Mouse (Mus musculus) hindbrain, embryonic 12.5 days (tissue): ENCODE measurements around the gene Chd3. TPM values are rescaled to one million over a fixed set of nuclear protein-coding genes. Genes with fewer than 3 reads are reported as not detected.
A peak's percentile ranks its signal among the peaks of the same experiment; 100 is the strongest.

Experiments
- ATAC-seq: fragments of 200-750 bp; cut with Nextera tagmentation; 2 replicates; pipeline ENCODE4 v1.8.0; 2017; ENCODE audit warnings: moderate TSS enrichment; ENCODE audit not compliant: low FRiP score
- H3K27ac ChIP-seq: fragments of 300-500 bp; sonication (generic); 2 replicates; pipeline ENCODE4 v1.5.1; 2016; ENCODE audit warnings: mild to moderate bottlenecking
- H3K27me3 ChIP-seq: fragments of 300-500 bp; sonication (generic); 2 replicates; pipeline ENCODE4 v1.6.1; 2016; ENCODE audit warnings: mild to moderate bottlenecking
- H3K36me3 ChIP-seq: fragments of 300-500 bp; sonication (generic); 2 replicates; pipeline ENCODE4 v1.6.1; 2016; ENCODE audit warnings: mild to moderate bottlenecking
- H3K4me1 ChIP-seq: fragments of 300-500 bp; sonication (generic); 2 replicates; pipeline ENCODE4 v1.6.1; 2016
- H3K4me2 ChIP-seq: fragments of 300-500 bp; sonication (generic); replicated peaks from 2 replicates; pipeline ENCODE4 v1.6.1; 2016; ENCODE audit warnings: mild to moderate bottlenecking
- H3K4me3 ChIP-seq: fragments of 300-500 bp; sonication (generic); 2 replicates; pipeline ENCODE4 v1.5.1; 2016; ENCODE audit warnings: mild to moderate bottlenecking
- H3K9ac ChIP-seq: fragments of 300-500 bp; sonication (generic); 2 replicates; pipeline ENCODE4 v1.6.1; 2016; ENCODE audit warnings: mild to moderate bottlenecking, moderate library complexity
- H3K9me3 ChIP-seq: fragments of 300-500 bp; sonication (generic); replicated peaks from 2 replicates; pipeline ENCODE4 v1.6.1; 2016; ENCODE audit warnings: mild to moderate bottlenecking
- WGBS: fragments of 180-500 bp; shearing (Covaris S2); methylation state at CpG from one replicate; pipeline ENCODE4 v1.1.7; 2016; 5-methylcytosine and 5-hydroxymethylcytosine counted together
- polyA plus RNA-seq: library from polyadenylated mRNA; unstranded; fragments of >200 nt; fragmentation: Nextera tagmentation; extraction: Ambion mirVana; gene quantifications from 2 replicates; pipeline ENCODE4 v1.2.1, GENCODE M21; 2016

The Chd3 gene
- polyA plus RNA-seq, 1 experiment from 2014 or later = 93.4 TPM

DNA sequence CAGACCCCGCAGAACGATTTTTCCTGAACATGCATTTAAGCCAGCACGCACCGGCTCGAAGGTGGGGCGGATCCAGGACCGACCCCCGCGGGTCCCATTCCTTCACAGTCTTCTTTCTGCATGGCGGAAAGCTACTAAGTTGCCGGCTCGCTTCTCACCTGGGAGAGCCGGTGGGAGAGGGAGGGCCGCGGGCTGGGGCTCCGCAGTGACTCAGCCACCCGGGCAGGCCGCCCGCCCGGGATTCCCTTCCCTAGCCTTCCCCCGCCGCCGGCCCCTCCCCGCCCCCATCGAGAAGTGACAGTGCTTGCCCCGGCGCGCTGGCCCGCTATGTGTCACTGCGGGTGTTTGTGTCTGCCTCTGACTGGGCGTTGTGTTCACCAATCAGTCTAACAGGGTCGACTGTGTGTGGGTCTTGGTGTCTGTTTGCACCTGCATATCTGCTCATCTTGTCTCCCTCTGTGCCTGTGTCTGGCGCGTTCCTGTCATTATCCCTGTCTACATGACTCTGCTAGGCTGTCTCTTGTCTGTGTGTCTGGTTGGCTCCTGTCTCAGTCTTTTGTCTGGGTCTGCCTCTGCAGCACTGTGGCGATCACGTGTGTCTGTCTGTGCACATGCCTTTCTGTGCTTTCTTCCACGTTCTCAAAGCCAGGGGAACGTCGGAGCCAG is 42.5 kb upstream of the Chd3 start:
- Histone ChIP-seq H3K4me3 (peak overlapping the region; percentile 63), H3K27me3 (no peaks in the 10 kb centered on the region), H3K4me2 (peak overlapping the region; percentile 99), H3K9me3 (no peaks in the 10 kb centered on the region), H3K36me3 (peaks cover 22% of the 10 kb centered on the region), H3K9ac (peak overlapping the region; percentile 95), H3K4me1 (peaks cover 59% of the 10 kb centered on the region), H3K27ac (peak overlapping the region; percentile 99)
- ATAC-seq = no peak
- WGBS = under 1% methylated on average over 36 of the region's 39 CpGs

DNA sequence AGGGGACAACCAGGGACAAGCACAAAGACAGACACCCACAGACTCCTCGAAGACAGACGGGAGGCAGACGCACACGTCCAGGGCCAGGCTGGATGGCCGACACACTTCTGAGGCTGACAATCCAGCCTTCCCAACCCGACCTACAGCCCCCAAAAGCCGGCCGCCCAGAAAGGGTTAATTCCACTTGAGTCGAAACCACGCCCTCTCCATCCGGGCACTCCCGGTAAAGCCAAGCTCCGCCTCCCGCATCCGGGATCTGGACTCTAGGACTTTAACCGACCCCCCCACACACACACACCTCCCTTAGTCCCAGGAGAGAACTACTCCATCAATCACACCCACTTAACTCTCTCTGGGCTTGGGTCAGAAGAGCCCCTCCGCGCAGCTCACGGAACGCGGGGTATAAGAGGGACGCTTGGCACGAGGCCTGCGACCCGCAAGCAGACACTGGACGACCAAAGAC is 41.9 kb upstream of the Chd3 start:
- ATAC-seq = peak; percentile 57
- H3K27me3 ChIP-seq = no peaks in the 10 kb centered on the region
- peaks cover 57% of the 10 kb centered on the region for H3K4me1 ChIP-seq
- H3K4me2 ChIP-seq = peak overlapping the region; percentile 99
- H3K36me3 ChIP-seq = peaks cover 27% of the 10 kb centered on the region
- no peaks in the 10 kb centered on the region for H3K9me3 ChIP-seq
- WGBS = under 1% methylated on average over 26 of the region's 26 CpGs
- peak overlapping the region; percentile 99 for H3K27ac ChIP-seq
- peak overlapping the region; percentile 63 for H3K4me3 ChIP-seq
- peak overlapping the region; percentile 95 for H3K9ac ChIP-seq

DNA sequence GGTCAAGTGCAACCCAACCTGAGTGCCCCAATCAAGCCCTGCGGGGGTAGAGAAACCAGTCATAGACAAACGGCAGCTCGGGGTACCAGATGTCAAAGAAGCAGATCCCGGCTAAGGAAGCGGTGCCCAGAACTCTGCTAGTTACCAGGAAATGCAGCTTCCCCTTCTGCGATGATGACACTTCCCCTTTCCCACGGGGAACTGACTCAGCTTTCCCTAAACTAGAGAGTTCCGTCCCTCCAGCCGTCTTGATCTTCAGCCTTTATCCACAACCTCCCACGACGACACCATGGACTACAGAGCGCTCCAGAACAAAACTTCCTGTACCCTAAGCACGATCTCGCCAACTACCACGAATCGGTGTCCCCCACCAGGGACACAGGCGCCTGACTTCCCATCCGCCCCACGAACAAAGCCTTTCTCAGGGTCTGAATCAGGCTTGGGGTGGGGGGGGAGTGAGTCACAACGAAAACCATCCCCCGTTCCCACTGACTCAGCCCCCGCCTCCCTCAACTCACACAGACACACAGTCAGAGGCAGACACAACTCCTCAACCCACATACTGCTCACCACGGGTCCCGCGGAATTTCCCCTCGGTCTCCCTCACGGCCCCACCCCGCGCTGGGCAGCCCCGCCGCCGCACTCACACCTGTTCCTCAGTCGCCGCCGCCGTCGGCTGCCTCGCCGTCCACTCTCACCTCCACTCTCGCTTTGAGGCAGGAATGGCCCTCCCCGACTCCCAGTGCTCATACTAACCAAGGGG is 41.3 kb upstream of the Chd3 start:
- WGBS = under 1% methylated on average over 39 of the region's 41 CpGs
- Histone ChIP-seq H3K36me3 (peaks cover 34% of the 10 kb centered on the region), H3K27me3 (no peaks in the 10 kb centered on the region), H3K4me3 (peak overlapping the region; percentile 63), H3K27ac (peak overlapping the region; percentile 99), H3K4me1 (peaks cover 57% of the 10 kb centered on the region), H3K9me3 (no peaks in the 10 kb centered on the region), H3K4me2 (peak overlapping the region; percentile 99), H3K9ac (peak overlapping the region; percentile 95)
- ATAC-seq = 0 out of 2 replicates have a peak, but pooled peaks have one; percentile 2

DNA sequence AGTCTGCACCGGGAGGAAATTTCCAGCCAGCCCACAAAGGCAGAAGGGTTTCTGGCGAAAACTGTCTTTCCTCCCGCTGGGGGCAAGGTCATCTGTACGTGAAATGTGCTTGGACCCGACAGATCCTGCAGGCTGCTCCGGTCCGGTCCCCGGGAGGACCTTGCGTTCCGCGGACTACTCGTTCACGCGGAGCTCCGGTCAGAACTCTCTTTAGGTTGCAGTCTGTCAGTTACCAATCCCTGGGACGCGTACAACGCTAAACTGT is 40.8 kb upstream of the Chd3 start:
- H3K27ac ChIP-seq = peak overlapping the region; percentile 99
- peaks cover 55% of the 10 kb centered on the region for H3K4me1 ChIP-seq

DNA sequence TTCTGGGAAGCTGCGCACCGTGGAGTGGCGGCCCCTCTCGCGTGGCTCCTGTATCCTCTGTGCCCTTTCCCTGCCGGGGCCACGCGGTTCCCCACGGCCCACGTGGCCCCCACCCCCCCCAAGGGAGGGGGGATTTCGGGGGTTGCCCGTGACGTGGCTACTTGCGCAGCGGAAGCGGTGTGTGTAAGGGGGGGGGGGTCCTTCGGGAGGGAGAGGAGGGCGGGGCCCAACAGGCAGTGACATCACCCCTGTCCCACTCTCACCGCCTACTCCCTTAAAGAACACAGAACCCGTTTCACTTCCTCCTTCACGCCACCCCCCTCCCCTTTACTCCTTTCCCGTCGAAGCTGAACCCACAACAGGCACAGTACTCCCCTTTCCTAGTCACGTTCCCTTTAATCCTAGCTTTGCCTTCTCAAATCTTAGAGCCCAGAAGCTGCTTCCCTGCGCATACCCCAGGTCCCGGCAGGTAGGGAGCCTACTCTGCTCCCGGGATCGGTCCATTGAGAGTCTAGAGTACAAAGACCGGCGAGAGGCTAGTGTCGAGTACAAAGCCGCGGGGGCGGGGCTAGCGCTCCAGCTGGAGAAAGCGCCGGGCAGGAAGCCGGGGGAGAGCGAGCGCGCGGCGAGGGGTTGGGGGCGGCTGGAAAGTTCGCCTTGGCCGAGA is 40.3 kb upstream of the Chd3 start:
- Histone ChIP-seq H3K4me1 (peaks cover 50% of the 10 kb centered on the region), H3K9ac (peak overlapping the region; percentile 95), H3K36me3 (peaks cover 43% of the 10 kb centered on the region), H3K9me3 (no peaks in the 10 kb centered on the region), H3K4me3 (peak overlapping the region; percentile 63), H3K27me3 (no peaks in the 10 kb centered on the region), H3K27ac (peak overlapping the region; percentile 99), H3K4me2 (peak overlapping the region; percentile 99)
- ATAC-seq = peak; percentile 32
- WGBS = under 1% methylated on average over 36 of the region's 46 CpGs

More for the DNA sequence above, 40.8 kb upstream of the Chd3 start:
- H3K27me3 ChIP-seq = no peaks in the 10 kb centered on the region
- H3K9ac ChIP-seq = peak overlapping the region; percentile 95
- H3K36me3 ChIP-seq = peaks cover 39% of the 10 kb centered on the region
- no peaks in the 10 kb centered on the region for H3K9me3 ChIP-seq
- 0% methylated on average over 18 of the region's 18 CpGs for WGBS
- ATAC-seq = no peak
- H3K4me2 ChIP-seq = peak overlapping the region; percentile 99
- H3K4me3 ChIP-seq = peak overlapping the region; percentile 63

DNA sequence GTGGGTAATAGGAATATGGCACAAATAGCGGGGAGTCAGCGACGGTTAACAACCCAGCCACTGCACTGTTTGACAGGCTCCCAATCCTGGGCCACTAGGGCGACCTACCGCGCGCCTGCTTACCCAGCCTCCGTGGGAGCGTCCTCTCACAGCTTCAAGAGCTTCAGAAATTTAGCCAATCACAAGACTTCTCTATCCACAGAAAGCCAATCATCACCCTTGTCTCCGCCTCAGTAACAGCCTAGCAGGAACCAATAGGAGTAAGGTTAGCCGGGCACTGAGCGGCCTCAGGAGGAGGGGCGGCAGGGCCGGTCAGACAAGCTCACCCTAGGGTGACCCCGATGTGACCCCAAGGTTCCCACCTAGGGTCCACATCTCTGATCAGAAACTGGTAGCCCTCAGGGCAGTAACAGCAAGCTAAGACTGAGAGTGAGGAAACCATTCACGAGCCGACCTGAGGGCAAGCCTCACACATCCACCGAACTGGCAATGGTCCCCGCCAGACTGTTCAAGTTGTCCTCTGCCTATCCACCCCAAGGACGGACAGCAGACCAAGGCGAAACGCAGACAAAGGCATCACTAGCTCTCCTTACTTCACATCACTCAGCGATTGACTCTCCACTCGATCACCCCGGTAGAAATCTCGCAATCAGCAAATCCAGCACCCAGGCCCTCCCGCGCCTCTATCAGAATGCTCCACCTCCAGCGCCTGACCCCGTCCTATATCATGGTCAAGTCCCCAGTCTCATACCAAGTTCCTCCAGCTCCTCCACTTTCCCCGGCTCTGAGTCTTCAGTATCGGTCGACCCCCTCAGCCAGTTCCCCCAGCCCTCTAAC is 39.6 kb upstream of the Chd3 start:
- peaks cover 51% of the 10 kb centered on the region for H3K36me3 ChIP-seq
- H3K4me1 ChIP-seq = peaks cover 43% of the 10 kb centered on the region
- under 1% methylated on average over 33 of the region's 33 CpGs for WGBS
- peak; percentile 64 for ATAC-seq
- peak overlapping the region; percentile 95 for H3K9ac ChIP-seq
- no peaks in the 10 kb centered on the region for H3K27me3 ChIP-seq
- no peaks in the 10 kb centered on the region for H3K9me3 ChIP-seq
- peak overlapping the region; percentile 99 for H3K4me2 ChIP-seq
- peak overlapping the region; percentile 99 for H3K27ac ChIP-seq
- peak overlapping the region; percentile 63 for H3K4me3 ChIP-seq

DNA sequence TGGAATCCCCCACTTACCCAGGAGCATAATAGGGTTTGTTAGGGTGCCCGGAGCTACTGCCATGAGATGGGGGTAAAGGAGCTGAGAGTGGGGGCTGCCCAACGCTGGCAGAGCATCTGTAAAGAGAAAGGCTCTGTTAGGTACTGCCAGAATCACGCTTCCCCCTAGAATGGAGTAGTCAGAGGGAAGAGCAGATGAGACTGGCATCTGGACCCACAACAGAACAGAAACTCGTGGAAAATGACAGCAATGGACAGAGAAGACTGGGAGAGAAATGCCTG is 38.5 kb upstream of the Chd3 start:
- H3K36me3 ChIP-seq = peaks cover 57% of the 10 kb centered on the region
- WGBS = 87% methylated on average over 4 of the region's 4 CpGs
- H3K27me3 ChIP-seq = no peaks in the 10 kb centered on the region
- H3K4me1 ChIP-seq = peaks cover 32% of the 10 kb centered on the region
- no peak overlapping the region for H3K4me2 ChIP-seq
- no peak overlapping the region for H3K4me3 ChIP-seq
- H3K9ac ChIP-seq = no peak overlapping the region
- no peaks in the 10 kb centered on the region for H3K9me3 ChIP-seq
- ATAC-seq = no peak
- no peak overlapping the region for H3K27ac ChIP-seq

DNA sequence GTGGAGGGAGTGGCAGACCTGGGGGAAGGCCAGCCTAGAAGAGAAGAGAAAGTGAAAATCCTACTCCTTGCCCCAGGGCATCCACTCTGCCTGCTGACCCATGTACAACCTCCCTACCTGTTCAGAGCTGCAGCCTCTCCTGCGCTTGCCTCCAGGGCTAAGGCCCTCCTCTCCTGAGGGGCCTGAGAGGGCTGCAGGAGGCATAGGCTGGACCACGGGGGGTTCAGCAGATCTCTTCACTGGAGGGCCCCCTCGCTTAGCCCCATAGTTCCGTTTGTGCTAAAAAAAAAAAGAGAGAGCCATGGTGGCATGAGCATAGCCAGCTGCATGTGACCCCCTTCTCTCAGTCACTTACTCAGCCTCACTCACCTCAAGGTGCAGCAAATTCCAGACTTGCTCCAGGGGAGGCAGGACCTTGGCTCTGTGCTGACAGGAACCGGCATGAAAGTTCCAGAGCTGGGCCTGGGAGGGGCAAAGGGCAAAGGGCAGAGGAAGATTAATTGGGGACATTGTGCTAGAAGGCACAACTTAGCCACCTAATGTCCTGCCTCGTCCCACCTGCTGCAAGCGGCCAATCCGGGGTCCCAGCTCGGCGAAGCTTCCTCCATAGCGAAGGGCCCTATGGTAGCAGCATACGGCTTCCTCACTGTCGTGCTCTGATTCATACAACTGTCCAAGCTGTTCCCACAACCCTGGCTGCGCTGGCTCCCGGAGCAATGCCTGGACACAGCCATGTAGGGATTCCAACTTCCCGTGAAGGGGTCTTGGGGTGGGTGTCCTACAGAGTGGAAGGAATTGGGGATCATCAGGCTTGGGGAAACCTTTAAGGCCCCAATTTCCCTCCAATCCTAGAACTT is 37.9 kb upstream of the Chd3 start:
- no peak overlapping the region for H3K4me3 ChIP-seq
- no peaks in the 10 kb centered on the region for H3K27me3 ChIP-seq
- H3K4me2 ChIP-seq = no peak overlapping the region
- ATAC-seq = no peak
- H3K27ac ChIP-seq = no peak overlapping the region
- no peak overlapping the region for H3K9ac ChIP-seq
- H3K4me1 ChIP-seq = peaks cover 26% of the 10 kb centered on the region
- no peaks in the 10 kb centered on the region for H3K9me3 ChIP-seq
- WGBS = 91% methylated on average over 16 of the region's 16 CpGs
- H3K36me3 ChIP-seq = peaks cover 59% of the 10 kb centered on the region

DNA sequence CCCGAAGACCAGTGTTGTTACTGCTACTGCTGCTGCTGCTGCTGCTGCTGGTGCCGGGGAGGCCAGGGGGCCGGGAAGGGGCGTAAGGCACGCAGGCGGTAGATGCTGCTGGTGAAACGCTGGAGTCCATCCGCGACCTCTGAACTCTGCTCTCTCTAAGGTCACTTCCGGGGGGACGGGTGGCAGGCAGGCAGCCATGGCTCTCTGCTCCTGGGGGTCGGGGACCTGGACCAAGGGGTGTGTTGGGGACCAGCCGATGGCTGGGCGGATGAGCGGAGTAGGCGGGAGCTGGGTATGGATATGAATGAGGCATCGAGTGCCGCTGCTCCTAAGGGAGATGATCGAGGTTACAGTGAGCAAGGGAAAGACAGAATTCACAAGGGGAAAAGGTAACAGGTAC is 37.1 kb upstream of the Chd3 start:
- peaks cover 67% of the 10 kb centered on the region for H3K36me3 ChIP-seq
- WGBS = 90% methylated on average over 19 of the region's 19 CpGs
- H3K27me3 ChIP-seq = no peaks in the 10 kb centered on the region
- no peak overlapping the region for H3K9ac ChIP-seq
- no peak overlapping the region for H3K27ac ChIP-seq
- no peak for ATAC-seq
- H3K4me2 ChIP-seq = no peak overlapping the region
- no peak overlapping the region for H3K4me3 ChIP-seq
- H3K4me1 ChIP-seq = peaks cover 22% of the 10 kb centered on the region
- H3K9me3 ChIP-seq = no peaks in the 10 kb centered on the region

DNA sequence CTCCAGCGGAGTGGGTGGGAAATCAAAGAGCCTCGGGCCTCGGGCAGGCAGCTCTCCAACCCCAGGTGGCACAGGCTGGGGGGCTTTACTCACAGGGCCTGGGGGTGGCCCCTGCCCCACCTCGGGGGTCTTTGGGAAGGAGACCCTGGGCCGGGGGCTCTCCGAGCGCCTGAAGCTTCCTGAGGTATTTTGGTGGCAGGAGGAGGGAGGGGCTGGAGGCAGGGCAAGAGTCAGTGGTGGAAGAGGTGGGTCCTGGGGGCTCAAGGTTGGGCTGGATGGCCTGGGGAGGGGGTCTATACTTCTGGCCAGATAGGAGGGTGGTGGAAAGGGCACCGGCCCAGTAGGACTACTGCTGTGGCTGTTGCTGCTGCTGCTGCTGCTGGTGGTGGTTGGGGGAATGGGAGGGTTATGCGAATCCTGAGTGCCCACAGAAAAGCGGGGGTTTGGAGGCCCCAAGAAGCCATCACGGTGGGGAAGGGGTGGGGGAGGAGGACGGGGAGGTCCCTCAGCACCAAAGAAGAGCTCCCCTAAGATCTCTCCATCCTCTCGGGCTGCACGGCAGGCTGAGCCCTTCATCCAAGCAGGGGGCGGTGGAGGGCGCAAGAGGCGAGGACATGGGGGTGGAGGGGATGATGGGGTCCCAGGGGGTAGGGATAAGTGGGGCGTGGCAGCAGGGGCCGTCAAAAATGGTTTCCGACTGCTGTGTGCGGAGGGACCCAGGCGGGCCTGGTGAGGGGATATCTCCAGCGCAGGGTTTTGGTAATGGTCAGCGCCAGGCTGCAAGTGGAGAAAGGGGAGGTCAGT is 36.4 kb upstream of the Chd3 start:
- Histone ChIP-seq H3K27ac (no peak overlapping the region), H3K4me2 (no peak overlapping the region), H3K27me3 (peaks cover 5% of the 10 kb centered on the region), H3K4me3 (no peak overlapping the region), H3K36me3 (peaks cover 74% of the 10 kb centered on the region), H3K4me1 (peaks cover 22% of the 10 kb centered on the region), H3K9ac (no peak overlapping the region), H3K9me3 (no peaks in the 10 kb centered on the region)
- 93% methylated on average over 24 of the region's 24 CpGs for WGBS
- ATAC-seq = no peak
